10 mouse cellular contexts compared by ENCODE assay signal in the genomic region with DNA sequence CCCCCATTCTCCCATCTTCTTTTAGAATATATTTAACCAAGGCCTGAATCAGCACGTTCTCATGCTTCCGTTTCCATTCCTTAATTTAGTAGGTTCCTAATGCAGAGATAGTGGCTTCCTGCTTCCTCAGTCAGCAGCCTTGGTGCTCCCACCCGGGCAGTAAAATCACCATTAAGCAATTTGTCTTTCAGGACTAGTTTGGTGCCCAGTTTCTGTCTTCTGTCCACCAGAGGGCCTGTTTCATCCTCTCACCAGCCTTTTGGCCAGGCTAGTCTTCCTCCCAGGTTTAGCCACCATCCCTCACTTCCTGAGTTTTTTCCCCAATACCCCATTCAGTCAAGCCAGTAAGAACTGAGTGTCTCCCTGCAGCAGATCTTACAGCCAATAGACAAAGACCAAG.
A peak's percentile ranks its signal among the peaks of the same experiment; 100 is the strongest.
DNase-seq lines count a peak whose midpoint lies in the region; ATAC-seq and TF ChIP-seq lines count a peak whose summit lies in the region.
"Had no signal": no experiment of that assay in that cellular context is flagged by ENCODE, and none has a peak within 500 bp of the region (broad histone marks: within the 10 kb centered on the region; RNA-seq: fewer than 3 reads in every experiment).

No protein-coding gene starts in this region.

- H3K4me3 ChIP-seq in limb, embryonic 12.5 days (replicated peaks), result no peak overlapping the region
- H3K4me3 ChIP-seq in limb, embryonic 10.5 days, result no peak overlapping the region
- no peak overlapping the region for H3K4me3 ChIP-seq in intestine, postnatal 0 days (ENCODE audit: low read depth, low read length)
- H3K4me3 ChIP-seq: heart, embryonic 13.5 days; liver, embryonic 15.5 days had no signal

- ATAC-seq in limb, embryonic 12.5 days (ENCODE audit: insufficient number of reproducible peaks, insufficient read depth, low FRiP score, low TSS enrichment, low read depth), result no peak
- ATAC-seq in intestine, postnatal 0 days, result no peak

- H3K9ac ChIP-seq in limb, embryonic 12.5 days (replicated peaks), result no peak overlapping the region
- H3K9ac ChIP-seq in intestine, postnatal 0 days (ENCODE audit: low read depth, low read length), result no peak overlapping the region
- H3K9ac ChIP-seq: heart, embryonic 13.5 days; liver, embryonic 15.5 days had no signal

- DNase-seq in cerebellum, postnatal 36 days, result peak; percentile 21 to 35
- no peak for DNase-seq in cerebellum, postnatal 4 days (ENCODE audit: low spot score in 2 of 2)
- no peak for DNase-seq in limb, embryonic 10.5 days (ENCODE audit: low spot score)
- peak; percentile 38 for DNase-seq in lung, postnatal 14 days
- no peak for DNase-seq in thymus, postnatal 25 days
- no peak for DNase-seq in spleen, postnatal 14 days (ENCODE audit: low spot score in 2 of 2)

- H3K36me3 ChIP-seq in limb, embryonic 12.5 days, result peaks cover 7% of the 10 kb centered on the region; the same call in 1 of the 2 replicates
- H3K36me3 ChIP-seq in limb, embryonic 10.5 days, result peaks cover 35% of the 10 kb centered on the region
- H3K36me3 ChIP-seq in intestine, postnatal 0 days (ENCODE audit: control insufficient read depth, insufficient read depth), result peaks cover 7% of the 10 kb centered on the region; the same call in 1 of the 2 replicates

- no peaks in the 10 kb centered on the region for H3K9me3 ChIP-seq in limb, embryonic 12.5 days
- H3K9me3 ChIP-seq in limb, embryonic 10.5 days (replicated peaks), result no peaks in the 10 kb centered on the region
- H3K9me3 ChIP-seq in intestine, postnatal 0 days (ENCODE audit: control insufficient read depth), result no peaks in the 10 kb centered on the region
- H3K9me3 ChIP-seq: heart, embryonic 13.5 days; liver, embryonic 15.5 days had no signal

- H3K27ac ChIP-seq in limb, embryonic 12.5 days, result 0 out of 2 replicates have a peak overlapping the region, but pooled peaks have one; percentile 29
- no peak overlapping the region for H3K27ac ChIP-seq in limb, embryonic 10.5 days
- H3K27ac ChIP-seq in intestine, postnatal 0 days (ENCODE audit: low read depth, low read length), result no peak overlapping the region
- H3K27ac ChIP-seq: heart, embryonic 13.5 days; liver, embryonic 15.5 days had no signal

- TF ChIP-seq CTCF in intestine, postnatal 0 days (IDR thresholded peaks at IDR 0.05; ENCODE audit: low read depth), result peak; percentile 58

- no peak overlapping the region for H3K4me2 ChIP-seq in limb, embryonic 12.5 days
- H3K4me2 ChIP-seq in intestine, postnatal 0 days (replicated peaks; ENCODE audit: low read depth), result no peak overlapping the region
- H3K4me2 ChIP-seq: heart, embryonic 13.5 days; liver, embryonic 15.5 days had no signal

- no peaks in the 10 kb centered on the region for H3K27me3 ChIP-seq in limb, embryonic 12.5 days
- no peaks in the 10 kb centered on the region for H3K27me3 ChIP-seq in limb, embryonic 10.5 days (ENCODE audit: low read depth, poor library complexity, severe bottlenecking)
- no peaks in the 10 kb centered on the region for H3K27me3 ChIP-seq in intestine, postnatal 0 days (replicated peaks; ENCODE audit: control insufficient read depth, insufficient read depth, low read length)
- H3K27me3 ChIP-seq: heart, embryonic 13.5 days; liver, embryonic 15.5 days had no signal

- 65% methylated on average over 3 of the region's 3 CpGs for WGBS in limb, embryonic 12.5 days
- WGBS in limb, embryonic 10.5 days, result 66% methylated on average over 3 of the region's 3 CpGs
- 62% methylated on average over 3 of the region's 3 CpGs for WGBS in intestine, postnatal 0 days

- H3K4me1 ChIP-seq in limb, embryonic 12.5 days (replicated peaks), result no peaks in the 10 kb centered on the region; the same call in 1 of the 2 replicates
- H3K4me1 ChIP-seq in limb, embryonic 10.5 days, result no peaks in the 10 kb centered on the region
- no peaks in the 10 kb centered on the region for H3K4me1 ChIP-seq in intestine, postnatal 0 days (replicated peaks; ENCODE audit: control insufficient read depth, insufficient read depth, low read length)
- H3K4me1 ChIP-seq: heart, embryonic 13.5 days; liver, embryonic 15.5 days had no signal

Comparison
In these comparisons a context has a peak if more than half of its experiments do, and no peak if none do; other contexts are left out.
1. DNase-seq: peak in cerebellum, postnatal 36 days (2 of 2) and lung, postnatal 14 days (single experiment); none in cerebellum, postnatal 4 days (0 of 2), limb, embryonic 10.5 days (single experiment), thymus, postnatal 25 days (single experiment) and spleen, postnatal 14 days (0 of 2).